Mouse (Mus musculus): ENCODE data around the gene Sema3c. TPM values are rescaled to one million over a fixed set of nuclear protein-coding genes. Genes with fewer than 3 reads are reported as not detected.

Gene Sema3c
- polyA plus RNA-seq, 1 experiment from 2014 or later = 88.1 TPM

DNA sequence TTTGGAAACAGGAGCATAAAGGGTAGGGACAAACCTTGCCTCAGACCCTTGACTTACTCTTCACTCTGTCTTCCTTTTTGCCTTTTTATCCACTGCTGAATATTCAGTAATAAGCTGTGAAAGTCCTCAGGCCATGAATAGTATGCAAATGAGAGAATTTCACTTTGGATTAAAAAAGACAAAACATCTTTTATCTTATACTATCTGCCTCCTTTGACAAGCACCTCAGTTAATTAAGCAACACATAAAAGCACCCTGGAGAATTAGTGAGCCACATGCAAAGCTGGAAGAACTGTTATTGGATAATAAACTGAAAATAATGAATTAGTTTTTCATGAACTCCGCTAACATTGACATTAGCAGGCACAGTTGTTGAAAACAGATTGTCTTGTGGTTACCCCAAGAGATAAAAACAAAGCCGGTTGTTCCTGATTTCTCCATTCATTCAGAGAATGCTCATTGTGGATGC, 8.0 kb downstream of the Sema3c start:
- no peak overlapping the region for H3K9ac ChIP-seq
- no peak overlapping the region for H3K4me2 ChIP-seq
- no peaks in the 10 kb centered on the region for H3K27me3 ChIP-seq
- H3K4me3 ChIP-seq (replicated peaks) = no peak overlapping the region
- WGBS = 67% methylated on average over 2 of the region's 2 CpGs
- no peaks in the 10 kb centered on the region for H3K9me3 ChIP-seq (replicated peaks)
- H3K4me1 ChIP-seq = no peaks in the 10 kb centered on the region
- peaks cover 4% of the 10 kb centered on the region for H3K36me3 ChIP-seq
- no peak for ATAC-seq (replicated peaks; ENCODE audit: low FRiP score)
- no peak overlapping the region for H3K27ac ChIP-seq

- Histone ChIP-seq H3K4me1 (no peaks in the 10 kb centered on the region), H3K27me3 (no peaks in the 10 kb centered on the region), H3K36me3 (peaks cover 6% of the 10 kb centered on the region), H3K9ac (no peak overlapping the region), H3K4me3 (replicated peaks) (no peak overlapping the region), H3K9me3 (replicated peaks) (no peaks in the 10 kb centered on the region), H3K4me2 (no peak overlapping the region), H3K27ac (no peak overlapping the region)
- no peak for ATAC-seq (replicated peaks; ENCODE audit: low FRiP score)
- 56% methylated on average over 2 of the region's 2 CpGs for WGBS
Observed at GRCm38 (mm10) chr5:17584299-17584945, 10.3 kb downstream of the Sema3c start.

DNA sequence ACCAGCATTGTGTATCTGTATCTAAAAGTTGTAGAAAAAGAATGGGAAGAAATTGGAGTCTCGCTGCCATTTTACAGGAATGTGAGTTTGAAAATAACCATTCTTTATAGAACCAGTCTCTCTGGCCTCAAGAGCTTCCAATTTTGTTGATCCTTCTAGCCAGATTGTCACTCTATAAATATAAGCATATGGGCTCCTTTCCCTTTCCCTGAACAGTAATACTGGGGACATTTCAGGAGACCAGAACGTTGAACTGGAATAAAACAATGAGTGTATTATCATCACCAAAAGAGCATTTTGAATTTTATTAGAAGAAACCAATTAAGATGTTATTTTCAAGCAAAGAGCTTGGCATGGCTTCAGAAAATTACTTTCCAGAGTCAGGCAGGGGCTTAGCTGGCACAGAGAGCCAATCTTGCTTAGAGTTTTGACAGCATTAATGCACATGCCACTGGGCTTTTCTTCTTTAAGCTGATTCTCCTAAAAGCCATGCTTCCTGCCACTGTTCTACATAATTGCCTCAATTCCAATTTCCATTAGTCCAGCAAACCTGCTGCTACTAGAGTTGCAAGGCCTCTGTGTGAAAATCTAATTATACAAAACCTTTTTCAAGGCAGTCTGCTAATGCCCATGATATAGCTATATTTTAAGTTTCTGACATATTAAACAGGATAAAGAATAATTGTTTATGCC, 12.6 kb downstream of the Sema3c start:
- no peak for ATAC-seq (replicated peaks; ENCODE audit: low FRiP score)
- H3K27ac ChIP-seq = no peak overlapping the region
- H3K4me2 ChIP-seq = no peak overlapping the region
- H3K9ac ChIP-seq = no peak overlapping the region
- H3K4me1 ChIP-seq = no peaks in the 10 kb centered on the region
- no peak overlapping the region for H3K4me3 ChIP-seq (replicated peaks)
- H3K27me3 ChIP-seq = no peaks in the 10 kb centered on the region
- 79% methylated on average over 2 of the region's 2 CpGs for WGBS
- H3K9me3 ChIP-seq (replicated peaks) = no peaks in the 10 kb centered on the region
- peaks cover 4% of the 10 kb centered on the region; the same call in 1 of the 2 replicates for H3K36me3 ChIP-seq

DNA sequence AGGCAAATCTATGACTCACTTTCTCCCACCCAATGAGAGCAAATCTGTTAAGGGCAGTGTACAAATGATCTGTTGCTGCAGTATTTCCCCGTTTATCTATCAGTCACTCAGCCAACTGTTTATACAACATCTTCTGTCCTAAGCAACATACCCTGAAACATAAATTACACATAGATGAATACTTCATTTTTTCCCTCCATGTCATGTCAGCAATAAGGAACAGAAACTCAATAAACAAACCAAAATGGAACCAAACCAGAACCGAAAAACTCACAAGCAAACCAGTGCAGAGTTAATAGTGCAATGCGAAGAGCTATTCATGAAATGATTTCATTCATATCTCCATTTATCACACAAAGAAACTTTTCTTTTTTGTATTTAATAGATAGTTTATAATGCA, 17.8 kb downstream of the Sema3c start:
- Histone ChIP-seq H3K9me3 (replicated peaks) (no peaks in the 10 kb centered on the region), H3K4me3 (replicated peaks) (no peak overlapping the region), H3K27ac (no peak overlapping the region), H3K4me1 (no peaks in the 10 kb centered on the region), H3K27me3 (no peaks in the 10 kb centered on the region), H3K9ac (no peak overlapping the region), H3K36me3 (0 out of 2 replicates have a peak, but pooled peaks cover 4% of the 10 kb centered on the region), H3K4me2 (no peak overlapping the region)
- ATAC-seq (replicated peaks; ENCODE audit: low FRiP score) = no peak
- 83% methylated on average over 3 of the region's 3 CpGs for WGBS

DNA sequence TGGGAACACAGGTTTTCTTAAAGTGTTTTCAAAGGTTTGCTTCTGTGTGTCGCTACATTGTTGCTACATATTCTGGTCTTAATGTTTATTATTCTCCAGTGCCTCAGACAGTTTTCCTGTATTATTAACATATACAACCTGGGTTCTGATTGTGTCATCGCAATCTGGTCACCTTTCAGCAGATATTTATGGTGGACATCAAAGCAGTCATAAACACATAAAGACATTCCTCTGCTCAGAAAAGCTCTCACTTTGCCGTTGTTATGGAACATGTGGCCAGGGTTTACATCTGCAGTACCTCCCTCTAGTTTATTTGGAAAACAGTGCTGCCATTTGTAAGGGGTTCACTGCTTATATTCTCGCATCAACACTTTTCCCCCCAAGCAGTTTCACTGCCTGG, 27.6 kb downstream of the Sema3c start:
- Histone ChIP-seq H3K9ac (no peak overlapping the region), H3K4me1 (no peaks in the 10 kb centered on the region), H3K4me3 (replicated peaks) (no peak overlapping the region), H3K36me3 (no peaks in the 10 kb centered on the region), H3K9me3 (replicated peaks) (no peaks in the 10 kb centered on the region), H3K27me3 (no peaks in the 10 kb centered on the region), H3K27ac (no peak overlapping the region), H3K4me2 (no peak overlapping the region)
- WGBS = 38% methylated on average over 4 of the region's 4 CpGs
- no peak for ATAC-seq (replicated peaks; ENCODE audit: low FRiP score)

- WGBS = 55% methylated on average over 2 of the region's 2 CpGs
- Histone ChIP-seq H3K9ac (no peak overlapping the region), H3K27me3 (no peaks in the 10 kb centered on the region), H3K4me2 (no peak overlapping the region), H3K9me3 (replicated peaks) (no peaks in the 10 kb centered on the region), H3K4me1 (no peaks in the 10 kb centered on the region), H3K4me3 (replicated peaks) (no peak overlapping the region), H3K27ac (no peak overlapping the region), H3K36me3 (no peaks in the 10 kb centered on the region)
- ATAC-seq (replicated peaks; ENCODE audit: low FRiP score) = no peak
Observed at GRCm38 (mm10) chr5:17620619-17621018, 46.5 kb downstream of the Sema3c start.

GRCm38 (mm10) chr5:17622564-17622963, 48.5 kb downstream of the Sema3c start:
- H3K4me2 ChIP-seq = no peak overlapping the region
- H3K9ac ChIP-seq = no peak overlapping the region
- no peaks in the 10 kb centered on the region for H3K9me3 ChIP-seq (replicated peaks)
- no peak overlapping the region for H3K4me3 ChIP-seq (replicated peaks)
- H3K36me3 ChIP-seq = no peaks in the 10 kb centered on the region
- no peaks in the 10 kb centered on the region for H3K27me3 ChIP-seq
- H3K27ac ChIP-seq = no peak overlapping the region
- 91% methylated on average over 2 of the region's 2 CpGs for WGBS
- no peaks in the 10 kb centered on the region for H3K4me1 ChIP-seq
- no peak for ATAC-seq (replicated peaks; ENCODE audit: low FRiP score)

DNA sequence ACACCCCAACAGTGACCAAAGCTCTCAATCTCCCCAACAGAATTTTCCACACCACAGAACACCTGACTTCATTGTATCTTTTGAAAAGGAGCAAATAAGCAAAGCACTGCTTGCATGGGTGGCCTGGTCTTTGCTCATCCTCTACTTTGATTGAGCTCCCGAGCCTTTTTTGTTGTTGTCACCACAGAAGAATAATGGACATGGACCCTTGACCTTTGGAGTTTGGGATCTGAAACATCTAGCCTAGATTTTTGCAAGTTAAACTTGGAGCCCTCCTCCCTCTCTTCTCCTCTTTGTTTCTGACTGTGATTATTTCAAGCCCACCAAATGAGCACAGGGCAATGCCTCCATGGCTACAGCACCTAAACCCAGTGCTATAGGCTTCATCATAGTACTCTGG, 54.5 kb downstream of the Sema3c start:
- Histone ChIP-seq H3K4me1 (no peaks in the 10 kb centered on the region), H3K4me3 (replicated peaks) (no peak overlapping the region), H3K27ac (no peak overlapping the region), H3K27me3 (no peaks in the 10 kb centered on the region), H3K4me2 (no peak overlapping the region), H3K9me3 (replicated peaks) (no peaks in the 10 kb centered on the region), H3K9ac (no peak overlapping the region), H3K36me3 (no peaks in the 10 kb centered on the region)
- WGBS = 24% methylated on average over 1 of the region's 1 CpGs
- no peak for ATAC-seq (replicated peaks; ENCODE audit: low FRiP score)

DNA sequence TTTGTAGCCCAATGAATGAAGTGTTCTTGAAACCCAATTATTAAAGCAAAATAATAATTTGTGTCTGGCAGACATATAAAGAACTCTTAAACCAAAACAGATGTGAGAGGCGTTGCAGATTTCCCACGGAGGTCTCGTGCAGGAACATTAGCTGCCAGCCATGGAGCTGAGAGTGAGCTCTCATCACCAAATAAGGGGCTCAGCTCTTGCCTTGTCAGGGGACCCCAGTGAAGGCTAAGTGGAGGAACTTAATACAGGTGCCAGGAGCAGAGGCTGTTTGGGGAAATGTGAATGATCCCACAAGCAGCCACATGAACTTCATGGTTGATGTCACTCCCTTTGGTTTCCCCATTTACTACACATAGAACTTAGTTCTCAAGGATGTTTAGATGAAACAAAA, 55.5 kb downstream of the Sema3c start:
- Histone ChIP-seq H3K4me2 (no peak overlapping the region), H3K27ac (no peak overlapping the region), H3K36me3 (no peaks in the 10 kb centered on the region), H3K9ac (no peak overlapping the region), H3K27me3 (no peaks in the 10 kb centered on the region), H3K4me3 (replicated peaks) (no peak overlapping the region), H3K4me1 (no peaks in the 10 kb centered on the region), H3K9me3 (replicated peaks) (no peaks in the 10 kb centered on the region)
- ATAC-seq (replicated peaks; ENCODE audit: low FRiP score) = no peak
- WGBS = 72% methylated on average over 3 of the region's 3 CpGs

DNA sequence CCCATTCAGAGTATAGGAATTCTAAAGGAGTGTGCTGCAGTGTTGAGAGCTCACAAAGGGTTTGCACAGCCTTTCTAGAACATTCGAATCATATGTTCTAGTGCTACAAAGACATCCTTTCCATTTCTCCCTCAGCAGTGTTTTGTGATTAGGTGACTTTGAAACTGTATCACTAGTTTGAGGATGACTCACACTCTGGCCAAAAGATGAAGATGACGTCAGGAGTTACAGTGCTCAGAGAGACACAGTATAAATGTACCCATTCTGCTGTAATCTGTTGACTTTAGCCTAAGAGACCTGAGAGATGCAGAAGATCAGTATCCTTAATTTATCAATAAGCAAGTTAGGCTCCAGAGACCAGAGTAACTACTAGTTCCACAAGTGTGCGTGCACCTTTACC, 65.4 kb downstream of the Sema3c start:
- Histone ChIP-seq H3K27ac (no peak overlapping the region), H3K4me2 (no peak overlapping the region), H3K4me1 (no peaks in the 10 kb centered on the region), H3K9ac (no peak overlapping the region), H3K9me3 (replicated peaks) (no peaks in the 10 kb centered on the region), H3K27me3 (no peaks in the 10 kb centered on the region), H3K4me3 (replicated peaks) (no peak overlapping the region), H3K36me3 (no peaks in the 10 kb centered on the region)
- 89% methylated on average over 3 of the region's 3 CpGs for WGBS
- no peak for ATAC-seq (replicated peaks; ENCODE audit: low FRiP score)

DNA sequence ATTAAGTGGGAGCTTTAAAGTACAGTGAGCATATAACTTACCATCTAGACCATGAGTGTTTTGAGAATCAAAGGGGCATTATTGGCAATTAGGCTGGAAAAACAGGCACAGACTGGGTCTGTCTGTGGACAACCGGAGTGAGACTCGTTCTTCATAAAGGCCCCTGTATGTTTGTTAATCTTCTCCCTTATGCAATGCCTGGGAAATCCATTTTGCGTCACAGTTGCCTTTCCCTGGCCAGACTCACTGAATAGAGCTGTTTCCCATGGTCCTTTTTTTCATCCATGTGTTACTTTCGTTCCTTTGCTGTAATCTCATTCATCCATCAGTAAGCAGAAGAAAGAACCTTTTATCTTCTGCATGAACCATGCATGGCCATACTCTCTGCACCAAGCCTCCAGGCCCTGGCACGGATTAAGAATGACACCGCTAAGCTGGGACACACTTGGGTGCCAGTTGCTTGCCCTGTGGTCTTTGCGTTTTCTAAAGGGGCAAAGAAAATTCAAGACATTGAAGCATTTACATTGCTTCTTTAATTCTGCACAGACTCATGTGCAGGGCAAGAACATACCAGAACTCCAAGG, 73.7 kb downstream of the Sema3c start:
- no peak for ATAC-seq (replicated peaks; ENCODE audit: low FRiP score)

GRCm38 (mm10) chr5:17648865-17649542, 74.9 kb downstream of the Sema3c start:
- H3K27ac ChIP-seq = peak overlapping the region; percentile 37; the same call in 1 of the 2 replicates
- no peaks in the 10 kb centered on the region for H3K27me3 ChIP-seq
- H3K36me3 ChIP-seq = no peaks in the 10 kb centered on the region
- H3K4me1 ChIP-seq = peaks cover 12% of the 10 kb centered on the region; the same call in 1 of the 2 replicates
- ATAC-seq (replicated peaks; ENCODE audit: low FRiP score) = no peak
- no peak overlapping the region for H3K4me3 ChIP-seq (replicated peaks)
- H3K4me2 ChIP-seq = no peak overlapping the region
- no peaks in the 10 kb centered on the region for H3K9me3 ChIP-seq (replicated peaks)
- 5% methylated on average over 1 of the region's 1 CpGs for WGBS
- no peak overlapping the region for H3K9ac ChIP-seq

More for the DNA sequence above, 73.7 kb downstream of the Sema3c start:
- H3K4me3 ChIP-seq (replicated peaks) = no peak overlapping the region
- no peaks in the 10 kb centered on the region for H3K36me3 ChIP-seq
- H3K9ac ChIP-seq = no peak overlapping the region
- no peaks in the 10 kb centered on the region for H3K9me3 ChIP-seq (replicated peaks)
- H3K4me1 ChIP-seq = peaks cover 12% of the 10 kb centered on the region; the same call in 1 of the 2 replicates
- H3K27ac ChIP-seq = no peak overlapping the region
- WGBS = 74% methylated on average over 7 of the region's 7 CpGs
- no peak overlapping the region for H3K4me2 ChIP-seq
- no peaks in the 10 kb centered on the region for H3K27me3 ChIP-seq
